8 mouse cellular contexts compared by ENCODE assay signal in the genomic region with DNA sequence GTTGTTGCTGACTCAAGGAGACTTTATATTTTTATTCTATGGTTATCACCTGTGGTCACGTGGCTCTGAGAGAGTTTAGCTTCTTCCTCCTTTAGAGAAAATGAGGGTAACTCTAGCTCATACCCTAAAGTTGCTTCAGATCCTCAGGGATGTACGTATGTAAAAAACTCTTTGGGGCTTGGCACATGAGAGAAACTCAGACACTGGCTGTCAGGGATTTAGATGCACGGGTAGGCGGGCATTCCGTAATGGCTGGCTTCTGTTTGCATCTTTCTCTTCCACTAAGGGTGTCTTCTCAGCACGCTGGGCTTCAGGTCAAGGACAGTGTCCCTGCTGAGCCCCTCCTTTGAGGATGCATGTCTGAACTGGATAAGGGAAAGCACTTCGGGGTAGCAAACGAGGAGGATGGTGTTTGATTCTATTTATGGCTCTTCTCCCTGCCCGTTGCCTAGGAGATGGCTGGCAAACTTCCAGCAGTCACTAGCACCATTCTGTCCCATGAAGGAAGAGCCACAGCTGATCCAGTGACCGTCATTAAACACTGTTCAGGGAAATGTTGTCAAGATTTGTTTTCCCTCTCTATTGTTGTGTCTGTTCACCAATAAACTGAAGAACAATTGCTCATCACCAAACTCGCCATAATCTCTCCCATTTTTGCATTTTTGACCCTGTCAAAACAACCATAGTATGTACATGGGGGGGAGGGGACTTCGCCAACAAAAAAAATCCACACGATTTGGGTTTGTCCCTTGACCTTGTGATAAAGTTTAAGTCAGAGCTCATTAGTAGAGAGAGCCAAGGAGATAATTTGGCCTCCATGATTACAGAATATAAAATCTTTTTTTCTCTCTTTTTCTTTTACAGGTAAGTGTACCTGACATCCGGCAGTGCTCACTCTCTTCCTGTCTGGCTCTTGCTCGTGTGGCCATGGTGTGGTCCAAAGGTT.
DNase-seq lines count a peak whose midpoint lies in the region; ATAC-seq and TF ChIP-seq lines count a peak whose summit lies in the region.
"Had no signal": no experiment of that assay in that cellular context is flagged by ENCODE, and none has a peak within 500 bp of the region (broad histone marks: within the 10 kb centered on the region; RNA-seq: fewer than 3 reads in every experiment).

No protein-coding gene starts in this region.

- no peak overlapping the region for H3K27ac ChIP-seq in gastrocnemius, adult 2 months
- peak overlapping the region; percentile 71 for H3K27ac ChIP-seq in hindbrain, postnatal 0 days
- peak overlapping the region; percentile 85 for H3K27ac ChIP-seq in neural tube, embryonic 13.5 days (replicated peaks)
- H3K27ac ChIP-seq: limb, embryonic 12.5 days had no signal

- TF ChIP-seq CTCF in gastrocnemius, adult 2 months (IDR thresholded peaks at IDR 0.05) = no peak
- TF ChIP-seq CTCF in hindbrain, postnatal 0 days (IDR thresholded peaks at IDR 0.05; ENCODE audit: low read depth) = no peak

- H3K4me2 ChIP-seq in hindbrain, postnatal 0 days (ENCODE audit: low read depth, low read length) = peak overlapping the region; percentile 51
- H3K4me2 ChIP-seq in neural tube, embryonic 13.5 days = peak overlapping the region; percentile 50
- H3K4me2 ChIP-seq: limb, embryonic 12.5 days had no signal

- H3K4me3 ChIP-seq in gastrocnemius, adult 2 months = peak overlapping the region; percentile 24; the same call in 1 of the 2 replicates
- 0 out of 2 replicates have a peak overlapping the region, but pooled peaks have one; percentile 11 for H3K4me3 ChIP-seq in hindbrain, postnatal 0 days (ENCODE audit: low read length)
- H3K4me3 ChIP-seq in neural tube, embryonic 13.5 days = 0 out of 2 replicates have a peak overlapping the region, but pooled peaks have one; percentile 2
- H3K4me3 ChIP-seq: limb, embryonic 12.5 days had no signal

- peak; percentile 91 for ATAC-seq in cerebellum, adult (ENCODE audit: insufficient number of reproducible peaks, low FRiP score, low TSS enrichment)
- peak; percentile 88 for ATAC-seq in hindbrain, postnatal 0 days
- peak; percentile 94 for ATAC-seq in neural tube, embryonic 13.5 days (ENCODE audit: low read depth)

- 27% methylated on average over 15 of the region's 15 CpGs for WGBS in hindbrain, postnatal 0 days
- 30% methylated on average over 15 of the region's 15 CpGs for WGBS in neural tube, embryonic 13.5 days

- peaks cover 17% of the 10 kb centered on the region; the same call in 1 of the 2 replicates for H3K4me1 ChIP-seq in hindbrain, postnatal 0 days (ENCODE audit: insufficient read depth, low read length)
- H3K4me1 ChIP-seq in neural tube, embryonic 13.5 days (replicated peaks) = peaks cover 32% of the 10 kb centered on the region

- intact Hi-C loops in gastrocnemius, adult 2 months (cut with DNase I) = no loop called here

- H3K27me3 ChIP-seq in hindbrain, postnatal 0 days (ENCODE audit: insufficient read depth, low read length) = no peaks in the 10 kb centered on the region
- no peaks in the 10 kb centered on the region for H3K27me3 ChIP-seq in neural tube, embryonic 13.5 days
- H3K27me3 ChIP-seq: limb, embryonic 12.5 days had no signal

- H3K9me3 ChIP-seq in hindbrain, postnatal 0 days (ENCODE audit: low read length) = no peaks in the 10 kb centered on the region
- no peaks in the 10 kb centered on the region for H3K9me3 ChIP-seq in neural tube, embryonic 13.5 days

- H3K36me3 ChIP-seq in hindbrain, postnatal 0 days (ENCODE audit: insufficient read depth, low read length) = no peaks in the 10 kb centered on the region
- peaks cover 8% of the 10 kb centered on the region; the same call in 1 of the 2 replicates for H3K36me3 ChIP-seq in neural tube, embryonic 13.5 days

- no peak overlapping the region for H3K9ac ChIP-seq in hindbrain, postnatal 0 days (replicated peaks; ENCODE audit: low read length)
- H3K9ac ChIP-seq in neural tube, embryonic 13.5 days = no peak overlapping the region
- H3K9ac ChIP-seq: limb, embryonic 12.5 days had no signal

- DNase-seq in adrenal gland, adult (ENCODE audit: inconsistent age in 2 of 2, low spot score in 1 of 2) = peak; percentile 51 to 75
- DNase-seq in gastrocnemius, adult 2 months = peak; percentile 87
- peak; percentile 91 for DNase-seq in hindbrain, postnatal 0 days (ENCODE audit: low spot score)
- peak; percentile 69 to 71 for DNase-seq in left cerebral cortex, adult 18-20 months (ENCODE audit: low spot score in 2 of 2)
- no peak for DNase-seq in urinary bladder, postnatal 10 days (ENCODE audit: low spot score)
